Mouse (Mus musculus): Measurements from ENCODE around the gene Kras. TPM values are rescaled to one million over a fixed set of nuclear protein-coding genes. Genes with fewer than 3 reads are reported as not detected.
A peak's percentile ranks its signal among the peaks of the same experiment; 100 is the strongest.

Kras gene
- polyA plus RNA-seq (2012; ENCODE audit: insufficient read depth, insufficient read length, low replicate concordance, missing spikeins), result 261 and 295 TPM in 2 replicates

- H3K4me1 ChIP-seq (ENCODE audit: control insufficient read depth, insufficient read depth, low read length), result peaks cover 4% of the 10 kb centered on the region
- 2% methylated on average over 62 of the region's 83 CpGs for whole genome bisulfite sequencing
- peak within 1 kb of the TSS; percentile 45 for H3K27ac ChIP-seq (ENCODE audit: insufficient read depth, low read depth, low read length)
- TF ChIP-seq CTCF (IDR thresholded peaks at IDR 0.05; ENCODE audit: insufficient read depth, low read depth, low read length) (no peak), POLR2A (IDR thresholded peaks at IDR 0.05; ENCODE audit: insufficient read depth, low read depth, low read length) (peak; percentile 71)
- peak within 1 kb of the TSS; percentile 65 for H3K4me3 ChIP-seq (ENCODE audit: insufficient read depth, low read depth, low read length)
Measured at GRCm38 (mm10) chr6:145250185-145250791, at the start of gene Kras. Gene Kras, minus strand, starts transcription at chr6:145250239.

GRCm38 (mm10) chr6:145297626-145298025 is 47.6 kb upstream of the Kras start:
- Histone ChIP-seq H3K4me1 (ENCODE audit: control insufficient read depth, insufficient read depth, low read length) (peaks cover 4% of the 10 kb centered on the region; the same call in 1 of the 2 replicates), H3K27ac (ENCODE audit: insufficient read depth, low read depth, low read length) (no peak overlapping the region), H3K4me3 (ENCODE audit: insufficient read depth, low read depth, low read length) (no peak overlapping the region)
- 70% methylated on average over 7 of the region's 7 CpGs for WGBS
- TF ChIP-seq CTCF (IDR thresholded peaks at IDR 0.05; ENCODE audit: insufficient read depth, low read depth, low read length) (no peak), POLR2A (IDR thresholded peaks at IDR 0.05; ENCODE audit: insufficient read depth, low read depth, low read length) (no peak)

DNA sequence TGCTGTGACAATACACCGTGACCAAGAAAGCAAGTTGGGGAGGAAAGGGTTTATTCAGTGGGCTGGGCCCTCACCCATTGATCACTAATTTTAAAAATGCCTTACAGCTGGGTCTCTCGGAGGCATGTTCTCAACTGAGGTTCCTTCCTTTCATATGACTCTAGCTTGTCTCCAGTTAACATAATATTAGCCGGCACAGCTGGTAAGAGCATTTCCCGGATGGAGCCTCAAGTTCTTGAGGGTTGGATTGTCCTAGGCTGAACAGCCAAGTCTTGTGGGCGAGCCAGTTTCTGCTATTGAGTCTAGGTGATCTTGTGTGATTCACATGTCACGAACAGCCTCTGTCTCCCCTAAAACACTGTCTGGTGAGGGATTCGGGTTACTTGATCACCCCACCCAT is 46.9 kb upstream of the Kras start:
- H3K4me1 ChIP-seq (ENCODE audit: control insufficient read depth, insufficient read depth, low read length), result peaks cover 4% of the 10 kb centered on the region; the same call in 1 of the 2 replicates
- H3K4me3 ChIP-seq (ENCODE audit: insufficient read depth, low read depth, low read length), result no peak overlapping the region
- TF ChIP-seq CTCF (IDR thresholded peaks at IDR 0.05; ENCODE audit: insufficient read depth, low read depth, low read length) (no peak), POLR2A (IDR thresholded peaks at IDR 0.05; ENCODE audit: insufficient read depth, low read depth, low read length) (no peak)
- H3K27ac ChIP-seq (ENCODE audit: insufficient read depth, low read depth, low read length), result no peak overlapping the region
- 76% methylated on average over 7 of the region's 7 CpGs for WGBS

GRCm38 (mm10) chr6:145295171-145295570 is 45.1 kb upstream of the Kras start:
- no peak overlapping the region for H3K4me3 ChIP-seq (ENCODE audit: insufficient read depth, low read depth, low read length)
- TF ChIP-seq POLR2A (IDR thresholded peaks at IDR 0.05; ENCODE audit: insufficient read depth, low read depth, low read length) (no peak), CTCF (IDR thresholded peaks at IDR 0.05; ENCODE audit: insufficient read depth, low read depth, low read length) (no peak)
- H3K27ac ChIP-seq (ENCODE audit: insufficient read depth, low read depth, low read length), result no peak overlapping the region
- peaks cover 4% of the 10 kb centered on the region; the same call in 1 of the 2 replicates for H3K4me1 ChIP-seq (ENCODE audit: control insufficient read depth, insufficient read depth, low read length)
- 58% methylated on average over 11 of the region's 11 CpGs for WGBS

- TF ChIP-seq CTCF (IDR thresholded peaks at IDR 0.05; ENCODE audit: insufficient read depth, low read depth, low read length), result no peak
- no peak for TF ChIP-seq POLR2A (IDR thresholded peaks at IDR 0.05; ENCODE audit: insufficient read depth, low read depth, low read length)
- WGBS, result 91% methylated on average over 6 of the region's 6 CpGs
- H3K4me1 ChIP-seq (ENCODE audit: control insufficient read depth, insufficient read depth, low read length), result peaks cover 4% of the 10 kb centered on the region; the same call in 1 of the 2 replicates
- no peak overlapping the region for H3K4me3 ChIP-seq (ENCODE audit: insufficient read depth, low read depth, low read length)
- no peak overlapping the region for H3K27ac ChIP-seq (ENCODE audit: insufficient read depth, low read depth, low read length)
Measured at GRCm38 (mm10) chr6:145293156-145293555, 43.1 kb upstream of the Kras start.

DNA sequence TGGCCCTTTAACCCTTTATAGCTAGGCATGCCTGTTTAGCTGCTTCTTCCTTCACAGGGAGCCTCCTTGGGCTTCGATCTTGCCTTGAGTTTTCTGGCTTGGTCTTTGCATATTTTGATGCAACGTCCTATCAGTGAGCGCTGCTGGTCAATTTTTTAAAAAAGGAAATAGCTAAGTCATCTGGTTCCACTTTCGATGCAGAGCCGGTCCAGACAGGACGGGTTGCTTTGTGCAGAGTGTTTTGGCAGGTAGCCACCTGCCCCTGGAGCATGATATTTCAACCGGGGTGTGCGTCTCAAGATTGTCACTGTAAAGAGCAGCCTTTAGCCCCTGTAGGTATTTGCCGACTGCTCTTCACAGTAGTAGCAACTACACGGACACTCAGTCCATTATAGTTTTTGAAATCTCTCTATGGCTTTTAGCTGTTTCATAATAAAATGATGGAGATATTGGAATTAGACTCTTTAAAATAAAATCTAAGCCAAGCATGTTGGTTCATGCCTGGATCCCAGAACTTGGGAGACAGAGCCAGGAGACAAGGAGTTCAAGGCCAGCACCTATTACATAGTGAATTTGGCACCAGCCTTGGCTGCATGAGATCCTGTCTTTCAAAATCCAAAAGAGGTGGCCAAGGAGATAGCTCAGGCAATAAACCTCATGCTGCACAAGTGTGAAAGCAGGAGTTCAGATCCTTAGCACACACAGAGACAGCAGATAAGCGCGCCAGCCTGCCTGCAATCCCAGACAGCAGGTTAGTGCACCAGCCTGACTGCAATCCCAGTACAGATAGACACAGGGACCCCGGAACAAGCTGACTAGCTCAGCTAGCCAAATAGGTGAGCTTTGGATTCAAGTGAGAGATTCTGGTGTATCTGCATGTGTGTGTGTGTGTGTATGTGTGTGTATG is 41.6 kb upstream of the Kras start:
- Histone ChIP-seq H3K4me1 (ENCODE audit: control insufficient read depth, insufficient read depth, low read length) (peaks cover 4% of the 10 kb centered on the region; the same call in 1 of the 2 replicates), H3K27ac (ENCODE audit: insufficient read depth, low read depth, low read length) (no peak overlapping the region), H3K4me3 (ENCODE audit: insufficient read depth, low read depth, low read length) (no peak overlapping the region)
- WGBS, result 78% methylated on average over 13 of the region's 13 CpGs
- TF ChIP-seq POLR2A (IDR thresholded peaks at IDR 0.05; ENCODE audit: insufficient read depth, low read depth, low read length) (no peak), CTCF (IDR thresholded peaks at IDR 0.05; ENCODE audit: insufficient read depth, low read depth, low read length) (no peak)

GRCm38 (mm10) chr6:145285656-145286055 is 35.6 kb upstream of the Kras start:
- no peak overlapping the region for H3K27ac ChIP-seq (ENCODE audit: insufficient read depth, low read depth, low read length)
- H3K4me1 ChIP-seq (ENCODE audit: control insufficient read depth, insufficient read depth, low read length), result no peaks in the 10 kb centered on the region
- TF ChIP-seq CTCF (IDR thresholded peaks at IDR 0.05; ENCODE audit: insufficient read depth, low read depth, low read length), result no peak
- TF ChIP-seq POLR2A (IDR thresholded peaks at IDR 0.05; ENCODE audit: insufficient read depth, low read depth, low read length), result no peak
- 84% methylated on average over 4 of the region's 4 CpGs for WGBS
- no peak overlapping the region for H3K4me3 ChIP-seq (ENCODE audit: insufficient read depth, low read depth, low read length)

GRCm38 (mm10) chr6:145284286-145284685 is 34.2 kb upstream of the Kras start:
- Histone ChIP-seq H3K4me3 (ENCODE audit: insufficient read depth, low read depth, low read length) (no peak overlapping the region), H3K27ac (ENCODE audit: insufficient read depth, low read depth, low read length) (no peak overlapping the region), H3K4me1 (ENCODE audit: control insufficient read depth, insufficient read depth, low read length) (no peaks in the 10 kb centered on the region)
- TF ChIP-seq CTCF (IDR thresholded peaks at IDR 0.05; ENCODE audit: insufficient read depth, low read depth, low read length) (no peak), POLR2A (IDR thresholded peaks at IDR 0.05; ENCODE audit: insufficient read depth, low read depth, low read length) (no peak)
- 92% methylated on average over 8 of the region's 8 CpGs for WGBS
